Mouse (Mus musculus) forebrain, embryonic 16.5 days (tissue): ENCODE measurements at regions not wholly inside any gene's neighbourhood (a gene's known extent, or its start where the extent isn't known, plus 50 kb on each side); places are given as distances from the start of the nearest gene placed in this dataset.

Experiments used
- ATAC-seq: fragments of 200-750 bp; cut with Nextera tagmentation; 2 replicates; pipeline ENCODE4 v1.8.0; 2017; ENCODE audit warnings: mild to moderate bottlenecking, moderate library complexity
- H3K27ac ChIP-seq: fragments of 300-500 bp; sonication (generic); 2 replicates; pipeline ENCODE4 v1.5.1; 2014; ENCODE audit warnings: low read length, control low read depth
- H3K27me3 ChIP-seq: fragments of 300-500 bp; sonication (generic); replicated peaks from 2 replicates; pipeline ENCODE4 v1.6.1; 2014; ENCODE audit warnings: low read length; ENCODE audit not compliant: control insufficient read depth, insufficient read depth
- H3K36me3 ChIP-seq: fragments of 300-500 bp; sonication (generic); 2 replicates; pipeline ENCODE4 v1.6.1; 2014; ENCODE audit not compliant: control insufficient read depth, insufficient read depth
- H3K4me1 ChIP-seq: fragments of 300-500 bp; sonication (generic); replicated peaks from 2 replicates; pipeline ENCODE4 v1.6.1; 2014; ENCODE audit warnings: low read length; ENCODE audit not compliant: control insufficient read depth, insufficient read depth
- H3K4me2 ChIP-seq: fragments of 300-500 bp; sonication (generic); 2 replicates; pipeline ENCODE4 v1.6.1; 2014; ENCODE audit warnings: mild to moderate bottlenecking, low read length, control low read depth
- H3K4me3 ChIP-seq: fragments of 300-500 bp; sonication (generic); replicated peaks from 2 replicates; pipeline ENCODE4 v1.5.1; 2014; ENCODE audit warnings: mild to moderate bottlenecking, low read length, control low read depth
- H3K9ac ChIP-seq: fragments of 300-500 bp; sonication (generic); replicated peaks from 2 replicates; pipeline ENCODE4 v1.6.1; 2014; ENCODE audit warnings: low read depth, low read length, control low read depth
- H3K9me3 ChIP-seq: fragments of 300-500 bp; sonication (generic); 2 replicates; pipeline ENCODE4 v1.6.1; 2016; ENCODE audit warnings: low read length; ENCODE audit not compliant: control insufficient read depth
- WGBS: fragments of 180-500 bp; shearing (Covaris S2); extraction: QIAGEN DNeasy Blood & Tissue Kit; methylation state at CpG from one replicate; pipeline ENCODE4 v1.1.7; 2014; 5-methylcytosine and 5-hydroxymethylcytosine counted together

DNA sequence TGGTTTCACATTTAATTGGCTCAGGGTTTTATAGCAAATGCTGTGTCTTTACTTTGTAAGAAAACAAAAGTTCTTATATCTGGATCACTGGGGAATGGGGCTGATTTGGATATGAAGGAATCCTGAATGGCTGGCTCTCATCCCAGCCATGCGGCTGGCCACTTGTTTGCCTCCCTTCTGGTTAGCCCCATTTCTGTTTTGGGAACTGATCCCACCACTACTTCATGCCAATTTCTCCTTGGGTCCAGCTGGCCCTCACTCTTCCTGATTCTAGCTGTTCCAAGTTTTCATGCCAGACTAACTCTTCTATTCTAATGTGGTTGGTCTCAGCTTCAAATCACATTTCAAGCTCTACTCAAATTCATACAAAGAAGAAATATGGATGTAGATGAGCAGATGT is 5319.6 kb downstream of the 9330182O14Rik start:
- Histone ChIP-seq H3K36me3 (no peaks in the 10 kb centered on the region), H3K4me1 (no peaks in the 10 kb centered on the region), H3K27ac (no peak overlapping the region), H3K9ac (no peak overlapping the region), H3K9me3 (no peaks in the 10 kb centered on the region), H3K27me3 (no peaks in the 10 kb centered on the region), H3K4me3 (no peak overlapping the region), H3K4me2 (no peak overlapping the region)
- WGBS: 35% methylated on average over 1 of the region's 1 CpGs
- peak; percentile 99 for ATAC-seq

DNA sequence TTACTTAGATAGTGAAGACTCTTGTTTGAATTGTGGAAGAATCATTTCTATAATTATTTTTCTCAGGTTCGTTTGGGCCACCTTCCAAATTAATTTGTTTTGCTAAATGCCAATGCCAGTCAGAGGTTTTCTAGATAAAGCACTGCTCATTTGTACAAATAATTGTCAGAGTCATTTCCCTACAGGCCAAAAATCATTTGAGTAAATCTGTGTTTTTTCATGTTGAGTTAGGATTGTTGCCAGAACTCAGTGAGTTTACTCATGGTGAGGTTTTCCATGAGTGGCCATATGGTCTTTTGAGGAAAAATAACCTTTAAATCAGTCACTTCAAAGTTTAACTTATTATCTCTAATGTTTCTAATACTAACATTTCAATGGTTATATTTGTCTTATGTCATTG is 5336.3 kb downstream of the 9330182O14Rik start:
- Histone ChIP-seq H3K4me1 (no peaks in the 10 kb centered on the region), H3K27me3 (no peaks in the 10 kb centered on the region), H3K36me3 (no peaks in the 10 kb centered on the region), H3K9me3 (no peaks in the 10 kb centered on the region), H3K4me2 (no peak overlapping the region), H3K4me3 (no peak overlapping the region), H3K27ac (no peak overlapping the region), H3K9ac (no peak overlapping the region)
- 66% methylated on average over 1 of the region's 1 CpGs for WGBS
- ATAC-seq: no peak

GRCm38 (mm10) chr15:45473191-45473590 is 5339.0 kb downstream of the 9330182O14Rik start:
- Histone ChIP-seq H3K27me3 (no peaks in the 10 kb centered on the region), H3K9me3 (no peaks in the 10 kb centered on the region), H3K4me3 (no peak overlapping the region), H3K9ac (no peak overlapping the region), H3K4me1 (no peaks in the 10 kb centered on the region), H3K36me3 (no peaks in the 10 kb centered on the region), H3K27ac (no peak overlapping the region), H3K4me2 (no peak overlapping the region)
- WGBS: 76% methylated on average over 1 of the region's 1 CpGs
- ATAC-seq: no peak

DNA sequence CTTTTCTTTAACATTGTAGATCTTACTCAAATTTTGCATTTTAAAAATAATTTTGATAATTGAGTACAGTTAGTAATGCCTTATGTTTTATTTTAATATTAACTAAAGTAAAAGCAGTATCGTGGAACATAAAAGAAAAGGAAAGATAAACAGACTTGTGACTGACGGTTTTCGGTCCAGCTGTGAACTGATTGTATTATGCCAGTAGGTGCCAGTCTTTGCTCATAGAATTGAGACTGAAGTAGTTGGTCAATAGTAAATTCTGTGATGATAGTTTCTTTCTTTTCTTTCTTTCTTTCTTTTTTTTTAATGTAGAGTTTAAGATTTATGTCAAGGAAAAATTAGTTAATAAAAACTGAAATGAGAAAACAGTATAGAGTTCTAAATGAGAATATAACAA is 5376.1 kb downstream of the 9330182O14Rik start:
- Histone ChIP-seq H3K9ac (no peak overlapping the region), H3K4me1 (no peaks in the 10 kb centered on the region), H3K36me3 (no peaks in the 10 kb centered on the region), H3K27me3 (no peaks in the 10 kb centered on the region), H3K4me3 (no peak overlapping the region), H3K4me2 (no peak overlapping the region), H3K9me3 (no peaks in the 10 kb centered on the region), H3K27ac (no peak overlapping the region)
- ATAC-seq: no peak
- WGBS: 81% methylated on average over 3 of the region's 3 CpGs
